10 mouse cellular contexts compared by ENCODE assay signal in genomic region chr17:48001157-48001556, GRCm38 (mm10). TPM values are rescaled to one million over a fixed set of nuclear protein-coding genes. Genes with fewer than 3 reads are reported as not detected.
A peak's percentile ranks its signal among the peaks of the same experiment; 100 is the strongest.
DNase-seq lines count a peak whose midpoint lies in the region; ATAC-seq and TF ChIP-seq lines count a peak whose summit lies in the region.
"Had no signal": no experiment of that assay in that cellular context is flagged by ENCODE, and none has a peak within 500 bp of the region (broad histone marks: within the 10 kb centered on the region; RNA-seq: fewer than 3 reads in every experiment).

No protein-coding gene starts in this region.

- peak overlapping the region; percentile 76 for H3K27ac ChIP-seq in lung, postnatal 0 days (ENCODE audit: low read length)
- peak overlapping the region; percentile 76; the same call in 1 of the 2 replicates for H3K27ac ChIP-seq in limb, embryonic 14.5 days (replicated peaks; ENCODE audit: low read depth, low read length)
- H3K27ac ChIP-seq in stomach, postnatal 0 days (replicated peaks), result peak overlapping the region; percentile 79

- peak; percentile 16; the same call in 1 of the 2 replicates for ATAC-seq in lung, postnatal 0 days
- ATAC-seq in limb, embryonic 14.5 days (ENCODE audit: low FRiP score, low read depth), result no peak; the same call in 1 of the 2 replicates
- no peak for ATAC-seq in stomach, postnatal 0 days (ENCODE audit: low FRiP score, low TSS enrichment)

- DNase-seq in lung, postnatal 0 days (ENCODE audit: low spot score), result peak; percentile 64
- no peak for DNase-seq in lung, postnatal 14 days
- peak; percentile 50 to 57 for DNase-seq in heart, postnatal 10 days
- no peak for DNase-seq in limb, embryonic 14.5 days (ENCODE audit: low spot score)
- peak; percentile 32 for DNase-seq in stomach, postnatal 0 days (ENCODE audit: low spot score)
- DNase-seq in right cerebral cortex, adult 2 months (ENCODE audit: low spot score in 2 of 2), result no peak
- no peak for DNase-seq in spleen, adult 18-20 months
- no peak for DNase-seq in retina, embryonic 14.5 days (ENCODE audit: low spot score)

- H3K4me3 ChIP-seq in lung, postnatal 0 days (ENCODE audit: low read depth, low read length), result peak overlapping the region; percentile 36
- H3K4me3 ChIP-seq in limb, embryonic 14.5 days (replicated peaks; ENCODE audit: low read length), result peak overlapping the region; percentile 28; the same call in 1 of the 2 replicates
- peak overlapping the region; percentile 31 for H3K4me3 ChIP-seq in stomach, postnatal 0 days (ENCODE audit: low read depth, low read length)

- no peaks in the 10 kb centered on the region for H3K27me3 ChIP-seq in lung, postnatal 0 days (replicated peaks; ENCODE audit: insufficient read depth, low read length)
- H3K27me3 ChIP-seq in limb, embryonic 14.5 days (ENCODE audit: control insufficient read depth, insufficient read depth, low read length), result no peaks in the 10 kb centered on the region
- no peaks in the 10 kb centered on the region for H3K27me3 ChIP-seq in stomach, postnatal 0 days (ENCODE audit: control insufficient read depth, insufficient read depth, low read length)

- intact Hi-C loops in heart, postnatal 10 days (cut with DNase I), result loop anchor here (2.0 kb wide), 1 partner anchor 26 kb away; no protein-coding TSS in a partner anchor

- no peaks in the 10 kb centered on the region for H3K9me3 ChIP-seq in lung, postnatal 0 days (ENCODE audit: low read length)
- H3K9me3 ChIP-seq in limb, embryonic 14.5 days (ENCODE audit: control insufficient read depth, low read length), result no peaks in the 10 kb centered on the region
- H3K9me3 ChIP-seq in stomach, postnatal 0 days (ENCODE audit: control insufficient read depth, low read length), result no peaks in the 10 kb centered on the region

- no peak for TF ChIP-seq POLR2A in limb, embryonic 14.5 days (IDR thresholded peaks at IDR 0.05; ENCODE audit: borderline replicate concordance, extremely low read depth, insufficient read depth, insufficient read length)

- no peak for TF ChIP-seq EP300 in lung, postnatal 0 days (IDR thresholded peaks at IDR 0.05)
- no peak for TF ChIP-seq EP300 in stomach, postnatal 0 days (optimal IDR thresholded peaks at IDR 0.05)

- H3K4me2 ChIP-seq in lung, postnatal 0 days (replicated peaks; ENCODE audit: low read depth, low read length), result peak overlapping the region; percentile 62
- H3K4me2 ChIP-seq in limb, embryonic 14.5 days (replicated peaks; ENCODE audit: low read depth, low read length, severe bottlenecking), result peak overlapping the region; percentile 60
- H3K4me2 ChIP-seq in stomach, postnatal 0 days (replicated peaks; ENCODE audit: low read depth), result peak overlapping the region; percentile 58

- H3K36me3 ChIP-seq in lung, postnatal 0 days (ENCODE audit: insufficient read depth, low read length), result no peaks in the 10 kb centered on the region
- H3K36me3 ChIP-seq in limb, embryonic 14.5 days (ENCODE audit: control insufficient read depth, insufficient read depth, low read length), result no peaks in the 10 kb centered on the region
- H3K36me3 ChIP-seq in stomach, postnatal 0 days (ENCODE audit: control insufficient read depth, insufficient read depth, low read length), result no peaks in the 10 kb centered on the region

- no peak for TF ChIP-seq CTCF in lung, postnatal 0 days (IDR thresholded peaks at IDR 0.05)
- TF ChIP-seq CTCF in stomach, postnatal 0 days (IDR thresholded peaks at IDR 0.05; ENCODE audit: low read depth), result no peak

- no peak overlapping the region for H3K9ac ChIP-seq in lung, postnatal 0 days (replicated peaks; ENCODE audit: low read depth)
- H3K9ac ChIP-seq in limb, embryonic 14.5 days (ENCODE audit: low read depth, low read length, severe bottlenecking), result peak overlapping the region; percentile 46; the same call in 1 of the 2 replicates
- H3K9ac ChIP-seq in stomach, postnatal 0 days (ENCODE audit: low read length), result no peak overlapping the region

- 5% methylated on average over 7 of the region's 7 CpGs for WGBS in lung, postnatal 0 days
- WGBS in limb, embryonic 14.5 days, result 22% methylated on average over 7 of the region's 7 CpGs
- 5% methylated on average over 7 of the region's 7 CpGs for WGBS in stomach, postnatal 0 days

- H3K4me1 ChIP-seq in lung, postnatal 0 days (ENCODE audit: insufficient read depth, low read depth, low read length), result peaks cover 9% of the 10 kb centered on the region; the same call in 1 of the 2 replicates
- H3K4me1 ChIP-seq in limb, embryonic 14.5 days (ENCODE audit: control insufficient read depth, insufficient read depth, low read length), result peaks cover 23% of the 10 kb centered on the region
- peaks cover 5% of the 10 kb centered on the region for H3K4me1 ChIP-seq in stomach, postnatal 0 days (replicated peaks; ENCODE audit: control insufficient read depth, insufficient read depth)

RNA-seq across cellular contexts. Expression of gene 1700122O11Rik, which starts 36.9 kb away (rescaled TPM):
- not detected in 2 replicates for polyA plus RNA-seq in lung, postnatal 0 days (2015; fragmentation: Nextera tagmentation; extraction: Ambion mirVana)
- not detected for total RNA-seq in heart, postnatal 10 days (2021)
- not detected in 2 replicates for polyA plus RNA-seq in limb, embryonic 14.5 days (2012; rRNA removed)
- not detected in 2 replicates for polyA plus RNA-seq in limb, embryonic 14.5 days (2014; fragmentation: Nextera tagmentation; extraction: Ambion mirVana)
- polyA plus RNA-seq in stomach, postnatal 0 days (2015; fragmentation: Nextera tagmentation; extraction: Ambion mirVana), result not detected in 2 replicates
- total RNA-seq: hematopoietic stem cell, adult 5-6 weeks had no signal
- polyA plus RNA-seq: spleen, adult 2 months had no signal

Comparison
In these comparisons a context has a peak if more than half of its experiments do, and no peak if none do; other contexts are left out.
1. DNase-seq: peak in lung, postnatal 0 days (single experiment), heart, postnatal 10 days (2 of 2) and stomach, postnatal 0 days (single experiment); none in lung, postnatal 14 days (single experiment), limb, embryonic 14.5 days (single experiment), right cerebral cortex, adult 2 months (0 of 2), spleen, adult 18-20 months (0 of 2) and retina, embryonic 14.5 days (single experiment).
2. Peak in every context shown above with its lines, with median percentiles within 50 percentile points of each other: H3K27ac ChIP-seq, H3K4me2 ChIP-seq and H3K4me3 ChIP-seq.